In the genomic region with DNA sequence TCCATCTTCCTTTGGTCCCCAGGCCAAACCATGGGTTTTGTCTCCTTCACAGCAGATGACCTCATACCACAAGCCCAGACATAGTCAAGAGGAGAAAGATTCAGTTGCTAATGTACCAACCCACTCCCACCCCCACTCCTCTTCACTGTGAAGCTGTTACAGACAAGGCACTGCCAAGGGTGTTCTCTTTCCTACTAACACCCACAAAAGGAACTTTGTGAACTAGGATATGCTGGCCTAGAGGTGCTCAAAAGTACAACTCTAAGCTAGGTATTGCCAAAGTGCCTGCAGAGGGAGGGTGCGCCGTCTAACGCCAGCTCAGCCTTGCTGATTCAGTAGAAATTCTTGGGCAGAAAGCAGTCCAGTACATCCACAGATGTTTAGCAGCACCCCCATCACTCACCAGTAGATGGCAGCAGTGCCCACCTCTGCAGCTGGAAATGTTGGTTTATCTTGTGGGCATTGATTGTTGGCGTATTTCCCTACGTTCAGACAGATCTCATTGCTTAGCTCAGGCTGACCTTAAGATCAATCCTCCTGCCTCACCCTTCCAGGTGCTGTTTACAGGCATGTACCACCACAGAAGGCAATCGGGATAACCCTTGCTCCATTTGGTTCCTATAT, we compare ENCODE assay signal across 7 mouse cellular contexts. TPM values are rescaled to one million over a fixed set of nuclear protein-coding genes. Genes with fewer than 3 reads are reported as not detected.
DNase-seq lines count a peak whose midpoint lies in the region; ATAC-seq lines count a peak whose summit lies in the region.

No protein-coding gene starts in this region.

- peak; percentile 87 for ATAC-seq in midbrain, embryonic 15.5 days (replicated peaks)

- H3K9ac ChIP-seq in midbrain, embryonic 15.5 days = no peak overlapping the region

- no peaks in the 10 kb centered on the region for H3K4me1 ChIP-seq in limb, embryonic 10.5 days
- no peaks in the 10 kb centered on the region for H3K4me1 ChIP-seq in midbrain, embryonic 15.5 days

- peak; percentile 79 to 95 for DNase-seq in adrenal gland, adult (ENCODE audit: inconsistent age in 2 of 2, low spot score in 1 of 2)
- DNase-seq in cerebellum, postnatal 4 days (ENCODE audit: low spot score in 2 of 2) = peak; percentile 72 to 80
- peak; percentile 49 to 61 for DNase-seq in gastrocnemius, adult 8-10 months (ENCODE audit: low spot score in 2 of 2)
- peak; percentile 82 for DNase-seq in kidney, adult 18-20 months
- peak; percentile 83 for DNase-seq in limb, embryonic 10.5 days (ENCODE audit: low spot score)
- DNase-seq in spleen, postnatal 10 days (ENCODE audit: low spot score in 2 of 2) = peak; percentile 64 to 81

- H3K4me3 ChIP-seq in limb, embryonic 10.5 days = no peak overlapping the region
- no peak overlapping the region for H3K4me3 ChIP-seq in midbrain, embryonic 15.5 days

- WGBS in limb, embryonic 10.5 days = 34% methylated on average over 6 of the region's 6 CpGs
- 32% methylated on average over 6 of the region's 6 CpGs for WGBS in midbrain, embryonic 15.5 days

- H3K36me3 ChIP-seq in limb, embryonic 10.5 days = no peaks in the 10 kb centered on the region
- H3K36me3 ChIP-seq in midbrain, embryonic 15.5 days (replicated peaks) = no peaks in the 10 kb centered on the region

- no peaks in the 10 kb centered on the region for H3K9me3 ChIP-seq in limb, embryonic 10.5 days (replicated peaks)
- no peaks in the 10 kb centered on the region for H3K9me3 ChIP-seq in midbrain, embryonic 15.5 days

- H3K27me3 ChIP-seq in limb, embryonic 10.5 days (ENCODE audit: low read depth, poor library complexity, severe bottlenecking) = no peaks in the 10 kb centered on the region
- H3K27me3 ChIP-seq in midbrain, embryonic 15.5 days (replicated peaks) = no peaks in the 10 kb centered on the region

- H3K27ac ChIP-seq in limb, embryonic 10.5 days = no peak overlapping the region
- H3K27ac ChIP-seq in midbrain, embryonic 15.5 days = no peak overlapping the region

- H3K4me2 ChIP-seq in midbrain, embryonic 15.5 days = no peak overlapping the region

RNA-seq across cellular contexts. Expression of gene Myh11, which starts 54.0 kb away (rescaled TPM):
- 10 to 100 TPM; 11.5 to 20.6 (median 14.3) TPM for total RNA-seq in gastrocnemius, adult 8-10 months (2022)
- polyA plus RNA-seq in limb, embryonic 10.5 days (2016; fragmentation: Nextera tagmentation; extraction: Ambion mirVana) = 0.03 and 0.09 TPM in 2 replicates
- 0.41 and 0.58 TPM in 2 replicates for polyA plus RNA-seq in midbrain, embryonic 15.5 days (2015; fragmentation: Nextera tagmentation; extraction: Ambion mirVana)
